Mouse (Mus musculus) hindbrain, embryonic 12.5 days (tissue): ENCODE data around the gene Tspan18. TPM values are rescaled to one million over a fixed set of nuclear protein-coding genes. Genes with fewer than 3 reads are reported as not detected.

Experiments
- ATAC-seq: fragments of 200-750 bp; cut with Nextera tagmentation; 2 replicates; pipeline ENCODE4 v1.8.0; 2017; ENCODE audit warnings: moderate TSS enrichment; ENCODE audit not compliant: low FRiP score
- H3K27ac ChIP-seq: fragments of 300-500 bp; sonication (generic); 2 replicates; pipeline ENCODE4 v1.5.1; 2016; ENCODE audit warnings: mild to moderate bottlenecking
- H3K27me3 ChIP-seq: fragments of 300-500 bp; sonication (generic); 2 replicates; pipeline ENCODE4 v1.6.1; 2016; ENCODE audit warnings: mild to moderate bottlenecking
- H3K36me3 ChIP-seq: fragments of 300-500 bp; sonication (generic); 2 replicates; pipeline ENCODE4 v1.6.1; 2016; ENCODE audit warnings: mild to moderate bottlenecking
- H3K4me1 ChIP-seq: fragments of 300-500 bp; sonication (generic); 2 replicates; pipeline ENCODE4 v1.6.1; 2016
- H3K4me2 ChIP-seq: fragments of 300-500 bp; sonication (generic); replicated peaks from 2 replicates; pipeline ENCODE4 v1.6.1; 2016; ENCODE audit warnings: mild to moderate bottlenecking
- H3K4me3 ChIP-seq: fragments of 300-500 bp; sonication (generic); 2 replicates; pipeline ENCODE4 v1.5.1; 2016; ENCODE audit warnings: mild to moderate bottlenecking
- H3K9ac ChIP-seq: fragments of 300-500 bp; sonication (generic); 2 replicates; pipeline ENCODE4 v1.6.1; 2016; ENCODE audit warnings: mild to moderate bottlenecking, moderate library complexity
- H3K9me3 ChIP-seq: fragments of 300-500 bp; sonication (generic); replicated peaks from 2 replicates; pipeline ENCODE4 v1.6.1; 2016; ENCODE audit warnings: mild to moderate bottlenecking
- WGBS: fragments of 180-500 bp; shearing (Covaris S2); methylation state at CpG from one replicate; pipeline ENCODE4 v1.1.7; 2016; 5-methylcytosine and 5-hydroxymethylcytosine counted together
- polyA plus RNA-seq: library from polyadenylated mRNA; unstranded; fragments of >200 nt; fragmentation: Nextera tagmentation; extraction: Ambion mirVana; gene quantifications from 2 replicates; pipeline ENCODE4 v1.2.1, GENCODE M21; 2016

The Tspan18 gene
- polyA plus RNA-seq, 1 experiment from 2014 or later, result 34.2 TPM

- peaks cover 29% of the 10 kb centered on the region for H3K4me1 ChIP-seq
- no peaks in the 10 kb centered on the region for H3K9me3 ChIP-seq
- H3K36me3 ChIP-seq, result peaks cover 9% of the 10 kb centered on the region; the same call in 1 of the 2 replicates
- WGBS, result 80% methylated on average over 7 of the region's 7 CpGs
- H3K27me3 ChIP-seq, result no peaks in the 10 kb centered on the region
- H3K27ac ChIP-seq, result no peak overlapping the region
- H3K9ac ChIP-seq, result no peak overlapping the region
- ATAC-seq, result no peak
- no peak overlapping the region for H3K4me2 ChIP-seq
- H3K4me3 ChIP-seq, result no peak overlapping the region
Measured at GRCm38 (mm10) chr2:93218353-93218990, 115.8 kb downstream of the Tspan18 start.

- 6% methylated on average over 7 of the region's 7 CpGs for WGBS
- H3K4me2 ChIP-seq, result no peak overlapping the region
- no peaks in the 10 kb centered on the region for H3K27me3 ChIP-seq
- no peak overlapping the region for H3K4me3 ChIP-seq
- peak; percentile 81 for ATAC-seq
- peaks cover 28% of the 10 kb centered on the region for H3K4me1 ChIP-seq
- H3K27ac ChIP-seq, result peak overlapping the region; percentile 24; the same call in 1 of the 2 replicates
- H3K9ac ChIP-seq, result no peak overlapping the region
- H3K9me3 ChIP-seq, result no peaks in the 10 kb centered on the region
- H3K36me3 ChIP-seq, result 0 out of 2 replicates have a peak, but pooled peaks cover 9% of the 10 kb centered on the region
Measured at GRCm38 (mm10) chr2:93217015-93217414, 117.3 kb downstream of the Tspan18 start.

GRCm38 (mm10) chr2:93215790-93216189 lies 118.5 kb downstream of the Tspan18 start:
- WGBS, result 72% methylated on average over 10 of the region's 10 CpGs
- Histone ChIP-seq H3K4me2 (no peak overlapping the region), H3K36me3 (peaks cover 17% of the 10 kb centered on the region; the same call in 1 of the 2 replicates), H3K27ac (0 out of 2 replicates have a peak overlapping the region, but pooled peaks have one; percentile 13), H3K4me3 (no peak overlapping the region), H3K9ac (0 out of 2 replicates have a peak overlapping the region, but pooled peaks have one; percentile 15), H3K4me1 (peaks cover 22% of the 10 kb centered on the region), H3K27me3 (no peaks in the 10 kb centered on the region), H3K9me3 (no peaks in the 10 kb centered on the region)
- ATAC-seq, result no peak

- Histone ChIP-seq H3K4me3 (no peak overlapping the region), H3K4me1 (peaks cover 17% of the 10 kb centered on the region), H3K9me3 (no peaks in the 10 kb centered on the region), H3K4me2 (no peak overlapping the region), H3K27ac (no peak overlapping the region), H3K27me3 (no peaks in the 10 kb centered on the region), H3K36me3 (peaks cover 29% of the 10 kb centered on the region; the same call in 1 of the 2 replicates), H3K9ac (no peak overlapping the region)
- ATAC-seq, result no peak
- 71% methylated on average over 1 of the region's 1 CpGs for WGBS
Measured at GRCm38 (mm10) chr2:93214192-93214591, 120.1 kb downstream of the Tspan18 start.

GRCm38 (mm10) chr2:93212865-93213264 lies 121.4 kb downstream of the Tspan18 start:
- no peaks in the 10 kb centered on the region for H3K9me3 ChIP-seq
- H3K4me2 ChIP-seq, result no peak overlapping the region
- H3K36me3 ChIP-seq, result peaks cover 33% of the 10 kb centered on the region; the same call in 1 of the 2 replicates
- H3K27me3 ChIP-seq, result no peaks in the 10 kb centered on the region
- WGBS, result 90% methylated on average over 2 of the region's 2 CpGs
- H3K27ac ChIP-seq, result no peak overlapping the region
- peaks cover 11% of the 10 kb centered on the region for H3K4me1 ChIP-seq
- H3K9ac ChIP-seq, result no peak overlapping the region
- no peak for ATAC-seq
- no peak overlapping the region for H3K4me3 ChIP-seq

GRCm38 (mm10) chr2:93212386-93212785 lies 121.9 kb downstream of the Tspan18 start:
- Histone ChIP-seq H3K9me3 (no peaks in the 10 kb centered on the region), H3K27ac (no peak overlapping the region)
- 69% methylated on average over 2 of the region's 2 CpGs for WGBS

GRCm38 (mm10) chr2:93206126-93206525 lies 128.2 kb downstream of the Tspan18 start:
- H3K36me3 ChIP-seq, result peaks cover 52% of the 10 kb centered on the region
- WGBS, result 88% methylated on average over 1 of the region's 1 CpGs

More at GRCm38 (mm10) chr2:93212386-93212785, 121.9 kb downstream of the Tspan18 start:
- ATAC-seq, result no peak
- H3K27me3 ChIP-seq, result no peaks in the 10 kb centered on the region
- no peak overlapping the region for H3K4me3 ChIP-seq
- H3K36me3 ChIP-seq, result peaks cover 38% of the 10 kb centered on the region
- H3K4me1 ChIP-seq, result peaks cover 6% of the 10 kb centered on the region
- H3K4me2 ChIP-seq, result no peak overlapping the region
- no peak overlapping the region for H3K9ac ChIP-seq

GRCm38 (mm10) chr2:93204571-93204970 lies 129.7 kb downstream of the Tspan18 start:
- H3K9ac ChIP-seq, result no peak overlapping the region
- H3K27ac ChIP-seq, result peak overlapping the region; percentile 46; the same call in 1 of the 2 replicates
- peaks cover 52% of the 10 kb centered on the region for H3K36me3 ChIP-seq
- no peak overlapping the region for H3K4me2 ChIP-seq
- WGBS, result 88% methylated on average over 6 of the region's 6 CpGs
- H3K27me3 ChIP-seq, result no peaks in the 10 kb centered on the region
- no peak for ATAC-seq
- H3K9me3 ChIP-seq, result no peaks in the 10 kb centered on the region
- H3K4me3 ChIP-seq, result no peak overlapping the region
- H3K4me1 ChIP-seq, result peaks cover 25% of the 10 kb centered on the region

More at GRCm38 (mm10) chr2:93206126-93206525, 128.2 kb downstream of the Tspan18 start:
- H3K27me3 ChIP-seq, result no peaks in the 10 kb centered on the region
- H3K4me2 ChIP-seq, result no peak overlapping the region
- no peak overlapping the region for H3K4me3 ChIP-seq
- no peak overlapping the region for H3K27ac ChIP-seq
- H3K4me1 ChIP-seq, result peaks cover 18% of the 10 kb centered on the region
- ATAC-seq, result no peak
- H3K9me3 ChIP-seq, result no peaks in the 10 kb centered on the region
- no peak overlapping the region for H3K9ac ChIP-seq

GRCm38 (mm10) chr2:93203682-93204081 lies 130.6 kb downstream of the Tspan18 start:
- WGBS, result 12% methylated on average over 10 of the region's 10 CpGs
- no peak overlapping the region for H3K9ac ChIP-seq

GRCm38 (mm10) chr2:93202782-93203181 lies 131.5 kb downstream of the Tspan18 start:
- Histone ChIP-seq H3K27me3 (no peaks in the 10 kb centered on the region), H3K4me2 (no peak overlapping the region), H3K9ac (no peak overlapping the region), H3K36me3 (peaks cover 58% of the 10 kb centered on the region), H3K4me3 (no peak overlapping the region), H3K4me1 (peaks cover 37% of the 10 kb centered on the region), H3K27ac (peak overlapping the region; percentile 25), H3K9me3 (no peaks in the 10 kb centered on the region)
- WGBS, result 25% methylated on average over 1 of the region's 1 CpGs
- ATAC-seq, result no peak

More at GRCm38 (mm10) chr2:93203682-93204081, 130.6 kb downstream of the Tspan18 start:
- peaks cover 57% of the 10 kb centered on the region for H3K36me3 ChIP-seq
- peaks cover 33% of the 10 kb centered on the region for H3K4me1 ChIP-seq
- peak overlapping the region; percentile 46 for H3K27ac ChIP-seq
- no peak overlapping the region for H3K4me3 ChIP-seq
- H3K27me3 ChIP-seq, result no peaks in the 10 kb centered on the region
- H3K4me2 ChIP-seq, result no peak overlapping the region
- ATAC-seq, result peak; percentile 30; the same call in 1 of the 2 replicates
- no peaks in the 10 kb centered on the region for H3K9me3 ChIP-seq

GRCm38 (mm10) chr2:93201997-93202396 lies 132.3 kb downstream of the Tspan18 start:
- Histone ChIP-seq H3K4me1 (peaks cover 37% of the 10 kb centered on the region), H3K36me3 (peaks cover 57% of the 10 kb centered on the region), H3K27ac (peak overlapping the region; percentile 25)

GRCm38 (mm10) chr2:93200681-93201340 lies 133.5 kb downstream of the Tspan18 start:
- no peaks in the 10 kb centered on the region for H3K27me3 ChIP-seq
- 74% methylated on average over 10 of the region's 10 CpGs for WGBS
- H3K4me2 ChIP-seq, result no peak overlapping the region
- peaks cover 67% of the 10 kb centered on the region for H3K36me3 ChIP-seq
- no peak for ATAC-seq
- peak overlapping the region; percentile 53; the same call in 1 of the 2 replicates for H3K27ac ChIP-seq
- peaks cover 45% of the 10 kb centered on the region for H3K4me1 ChIP-seq
- H3K4me3 ChIP-seq, result no peak overlapping the region
- H3K9me3 ChIP-seq, result no peaks in the 10 kb centered on the region
- H3K9ac ChIP-seq, result no peak overlapping the region

More at GRCm38 (mm10) chr2:93201997-93202396, 132.3 kb downstream of the Tspan18 start:
- WGBS, result 91% methylated on average over 3 of the region's 3 CpGs
- H3K27me3 ChIP-seq, result no peaks in the 10 kb centered on the region
- no peak overlapping the region for H3K4me3 ChIP-seq
- H3K9ac ChIP-seq, result no peak overlapping the region
- ATAC-seq, result no peak
- no peak overlapping the region for H3K4me2 ChIP-seq
- H3K9me3 ChIP-seq, result no peaks in the 10 kb centered on the region
